Mouse (Mus musculus) embryonic facial prominence, embryonic 11.5 days (tissue): ENCODE measurements around the gene 2900026A02Rik. TPM values are rescaled to one million over a fixed set of nuclear protein-coding genes. Genes with fewer than 3 reads are reported as not detected.

ENCODE experiments used
- ATAC-seq: fragments of 200-750 bp; cut with Nextera tagmentation; replicated peaks from 2 replicates; pipeline ENCODE4 v1.8.0; 2017; ENCODE audit warnings: low read depth; ENCODE audit not compliant: insufficient number of reproducible peaks, low FRiP score, low TSS enrichment
- DNase-seq: peaks from one replicate; pipeline ENCODE4 v3.0.0-alpha.2; 2015; ENCODE audit warnings: low spot score
- H3K27ac ChIP-seq: fragments of 300-500 bp; sonication (generic); replicated peaks from 2 replicates; pipeline ENCODE4 v1.5.1; 2014; ENCODE audit warnings: mild to moderate bottlenecking, low read depth, low read length, control low read depth
- H3K27me3 ChIP-seq: fragments of 300-500 bp; sonication (generic); 2 replicates; pipeline ENCODE4 v1.6.1; 2014; ENCODE audit warnings: mild to moderate bottlenecking, low read length, moderate library complexity, mixed read lengths; ENCODE audit not compliant: control insufficient read depth, insufficient read depth
- H3K36me3 ChIP-seq: fragments of 300-500 bp; sonication (generic); replicated peaks from 2 replicates; pipeline ENCODE4 v1.6.1; 2014; ENCODE audit warnings: low read depth, mild to moderate bottlenecking, low read length, moderate library complexity, mixed read lengths; ENCODE audit not compliant: control insufficient read depth, insufficient read depth
- H3K4me1 ChIP-seq: fragments of 300-500 bp; sonication (generic); 2 replicates; pipeline ENCODE4 v1.6.1; 2014; ENCODE audit warnings: low read length, mixed read lengths; ENCODE audit not compliant: control insufficient read depth, insufficient read depth
- H3K4me2 ChIP-seq: fragments of 300-500 bp; sonication (generic); 2 replicates; pipeline ENCODE4 v1.6.1; 2014; ENCODE audit warnings: low read depth, mild to moderate bottlenecking, control low read depth, low read length, moderate library complexity
- H3K4me3 ChIP-seq: fragments of 300-500 bp; sonication (generic); 2 replicates; pipeline ENCODE4 v1.5.1; 2014; ENCODE audit warnings: low read depth, low read length, control low read depth
- H3K9ac ChIP-seq: fragments of 300-500 bp; sonication (generic); replicated peaks from 2 replicates; pipeline ENCODE4 v1.6.1; 2014; ENCODE audit warnings: mild to moderate bottlenecking, control low read depth, low read length
- H3K9me3 ChIP-seq: fragments of 300-500 bp; sonication (generic); replicated peaks from 2 replicates; pipeline ENCODE4 v1.6.1; 2016; ENCODE audit warnings: mild to moderate bottlenecking, low read length, inconsistent platforms, mixed read lengths; ENCODE audit not compliant: control insufficient read depth
- WGBS: fragments of 180-500 bp; shearing (Covaris S2); extraction: QIAGEN DNeasy Blood & Tissue Kit; methylation state at CpG from one replicate; pipeline ENCODE4 v1.1.7; 2014; 5-methylcytosine and 5-hydroxymethylcytosine counted together
- polyA plus RNA-seq: library from polyadenylated mRNA; unstranded; fragments of >200 nt; fragmentation: Nextera tagmentation; extraction: Ambion mirVana; gene quantifications from 2 replicates; pipeline ENCODE4 v1.2.1, GENCODE M21; 2014

The 2900026A02Rik gene
- polyA plus RNA-seq, 1 experiment from 2014 or later = 1.4 TPM

DNA sequence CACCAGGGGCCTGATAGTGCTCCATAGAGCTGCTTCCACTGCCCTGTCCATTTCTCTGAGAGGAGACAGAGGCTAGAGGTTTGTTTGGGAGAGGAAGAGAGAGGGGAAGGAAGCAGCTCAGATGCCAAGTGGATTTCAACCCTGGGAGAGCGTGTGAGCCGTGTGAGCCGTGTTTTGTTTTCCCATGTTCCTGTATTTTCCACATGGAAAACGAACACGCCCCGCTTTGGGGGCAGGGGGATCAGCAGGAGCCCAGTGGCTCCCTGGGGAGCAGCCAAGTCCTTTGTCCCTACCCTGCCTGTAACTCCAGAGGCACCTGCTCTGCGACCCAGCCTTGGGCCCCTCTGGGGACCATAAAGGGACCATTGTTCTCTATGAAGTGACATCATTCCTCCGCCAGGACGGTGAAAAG, 88.0 kb downstream of the 2900026A02Rik start:
- 23% methylated on average over 9 of the region's 9 CpGs for WGBS
- Histone ChIP-seq H3K4me2 (no peak overlapping the region), H3K27ac (peak overlapping the region; percentile 83), H3K9me3 (no peaks in the 10 kb centered on the region), H3K9ac (peak overlapping the region; percentile 5), H3K4me3 (no peak overlapping the region), H3K4me1 (no peaks in the 10 kb centered on the region; the same call in 1 of the 2 replicates), H3K27me3 (peaks cover 7% of the 10 kb centered on the region), H3K36me3 (no peaks in the 10 kb centered on the region)
- peak; percentile 66 for DNase-seq
- ATAC-seq = peak; percentile 51; the same call in 1 of the 2 replicates

- H3K36me3 ChIP-seq = no peaks in the 10 kb centered on the region
- no peak overlapping the region for H3K4me2 ChIP-seq
- no peaks in the 10 kb centered on the region for H3K9me3 ChIP-seq
- peaks cover 7% of the 10 kb centered on the region for H3K27me3 ChIP-seq
- peak overlapping the region; percentile 5 for H3K9ac ChIP-seq
- H3K4me3 ChIP-seq = no peak overlapping the region
- H3K4me1 ChIP-seq = no peaks in the 10 kb centered on the region; the same call in 1 of the 2 replicates
- H3K27ac ChIP-seq = peak overlapping the region; percentile 83
- no peak for DNase-seq
- 36% methylated on average over 13 of the region's 13 CpGs for WGBS
- no peak for ATAC-seq
These were observed 88.4 kb downstream of the 2900026A02Rik start for GRCm38 (mm10) chr5:113132635-113133041.

DNA sequence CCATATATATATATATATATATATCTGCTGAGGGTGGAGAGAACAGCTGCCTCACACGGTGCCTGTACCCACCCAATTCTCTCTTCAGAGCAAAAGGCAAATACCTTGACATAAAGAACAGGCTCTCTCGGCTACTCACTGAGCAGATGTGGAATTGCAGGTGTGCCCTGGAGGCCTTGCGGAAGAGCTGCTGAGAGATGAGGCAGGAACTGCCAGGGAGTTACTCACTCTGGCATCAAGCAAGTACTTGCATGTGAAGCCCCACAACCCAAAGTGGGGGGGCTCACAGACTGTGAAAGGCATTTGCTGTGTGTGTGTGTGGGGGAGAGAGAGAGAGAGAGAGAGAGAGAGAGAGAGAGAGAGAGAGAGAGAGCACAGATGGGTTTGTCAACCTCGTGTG, 92.6 kb downstream of the 2900026A02Rik start:
- H3K27ac ChIP-seq = no peak overlapping the region
- WGBS = 65% methylated on average over 4 of the region's 4 CpGs

GRCm38 (mm10) chr5:113126476-113126875, 94.6 kb downstream of the 2900026A02Rik start:
- Histone ChIP-seq H3K27ac (no peak overlapping the region), H3K4me1 (no peaks in the 10 kb centered on the region; the same call in 1 of the 2 replicates), H3K27me3 (no peaks in the 10 kb centered on the region), H3K9me3 (no peaks in the 10 kb centered on the region), H3K4me2 (no peak overlapping the region), H3K36me3 (no peaks in the 10 kb centered on the region), H3K9ac (no peak overlapping the region), H3K4me3 (no peak overlapping the region)
- ATAC-seq (no peak), DNase-seq (no peak)
- 90% methylated on average over 12 of the region's 12 CpGs for WGBS

More for the DNA sequence above, 92.6 kb downstream of the 2900026A02Rik start:
- no peak for DNase-seq
- Histone ChIP-seq H3K4me2 (no peak overlapping the region), H3K27me3 (no peaks in the 10 kb centered on the region), H3K36me3 (no peaks in the 10 kb centered on the region), H3K9me3 (no peaks in the 10 kb centered on the region), H3K4me1 (no peaks in the 10 kb centered on the region; the same call in 1 of the 2 replicates), H3K9ac (no peak overlapping the region), H3K4me3 (no peak overlapping the region)
- ATAC-seq = no peak

DNA sequence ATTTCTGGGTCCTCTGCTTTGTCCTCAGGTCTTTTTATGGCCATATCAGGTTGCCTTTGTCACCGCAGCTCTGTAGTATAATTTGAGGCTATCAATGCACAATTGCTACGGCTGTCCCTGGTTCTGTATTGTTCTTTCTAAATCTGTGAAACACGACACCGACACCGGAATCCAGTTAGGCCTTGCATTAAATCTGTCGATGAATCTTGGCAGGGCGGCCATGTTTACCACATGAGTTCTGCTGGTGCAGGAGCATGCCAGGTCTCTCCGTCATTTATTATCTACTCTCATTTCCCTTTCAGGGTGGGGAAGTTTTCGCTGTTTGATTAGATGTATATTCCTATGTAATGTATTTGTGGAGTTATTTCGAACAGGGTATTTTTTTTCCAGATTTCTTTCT, 97.3 kb downstream of the 2900026A02Rik start:
- H3K4me3 ChIP-seq = no peak overlapping the region
- H3K9me3 ChIP-seq = no peaks in the 10 kb centered on the region
- DNase-seq = no peak
- no peaks in the 10 kb centered on the region for H3K36me3 ChIP-seq
- H3K27me3 ChIP-seq = no peaks in the 10 kb centered on the region
- H3K27ac ChIP-seq = no peak overlapping the region
- ATAC-seq = no peak
- no peaks in the 10 kb centered on the region; the same call in 1 of the 2 replicates for H3K4me1 ChIP-seq
- WGBS = 76% methylated on average over 10 of the region's 10 CpGs
- H3K4me2 ChIP-seq = no peak overlapping the region
- H3K9ac ChIP-seq = no peak overlapping the region

DNA sequence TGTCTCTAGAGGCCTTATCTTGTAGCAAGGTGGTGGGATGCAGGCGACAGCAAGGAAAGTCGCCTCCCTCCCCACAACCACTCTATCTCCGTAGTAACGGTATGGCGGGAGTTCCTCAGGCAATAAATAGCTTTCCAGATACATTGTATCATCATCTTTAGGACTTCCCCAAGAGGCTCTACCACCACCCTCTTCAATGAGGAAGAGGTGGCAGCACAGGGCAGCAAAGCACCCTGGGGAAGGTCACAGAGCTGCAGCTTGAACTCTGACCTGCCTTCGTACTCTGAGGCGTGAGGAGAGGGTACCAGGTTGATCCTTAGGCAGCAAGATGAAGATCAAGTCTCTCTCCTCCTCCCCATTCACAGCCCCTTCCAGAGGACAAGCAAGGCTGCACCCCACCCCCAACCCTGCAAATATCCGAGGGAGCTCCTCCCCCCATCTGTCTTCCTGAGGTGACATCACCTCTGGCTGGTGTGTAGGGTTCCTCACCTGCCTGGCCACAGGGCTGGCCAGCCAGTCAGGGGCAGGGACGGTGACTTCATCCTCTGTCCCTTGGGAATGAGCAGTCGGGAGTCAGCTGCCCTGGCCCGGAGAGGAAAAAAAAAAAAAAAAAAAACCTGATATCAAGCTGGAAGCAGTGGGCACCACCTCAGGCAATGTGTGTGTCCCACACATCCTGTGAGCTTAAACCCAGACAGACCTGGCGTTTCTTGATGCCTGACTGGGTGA, 98.5 kb downstream of the 2900026A02Rik start:
- Histone ChIP-seq H3K27me3 (no peaks in the 10 kb centered on the region), H3K4me3 (no peak overlapping the region), H3K4me2 (no peak overlapping the region), H3K36me3 (no peaks in the 10 kb centered on the region), H3K9ac (no peak overlapping the region), H3K27ac (no peak overlapping the region), H3K9me3 (no peaks in the 10 kb centered on the region), H3K4me1 (no peaks in the 10 kb centered on the region; the same call in 1 of the 2 replicates)
- ATAC-seq (no peak), DNase-seq (no peak)
- 37% methylated on average over 12 of the region's 12 CpGs for WGBS

GRCm38 (mm10) chr5:113121591-113121875, 99.5 kb downstream of the 2900026A02Rik start:
- H3K4me1 ChIP-seq = no peaks in the 10 kb centered on the region; the same call in 1 of the 2 replicates
- H3K9ac ChIP-seq = no peak overlapping the region
- H3K4me3 ChIP-seq = no peak overlapping the region
- H3K9me3 ChIP-seq = no peaks in the 10 kb centered on the region
- no peaks in the 10 kb centered on the region for H3K36me3 ChIP-seq
- no peak overlapping the region for H3K4me2 ChIP-seq
- no peak for ATAC-seq
- H3K27me3 ChIP-seq = no peaks in the 10 kb centered on the region
- WGBS = 59% methylated on average over 6 of the region's 6 CpGs
- 0 out of 2 replicates have a peak overlapping the region, but pooled peaks have one; percentile 36 for H3K27ac ChIP-seq
- no peak for DNase-seq

- DNase-seq = no peak
- Histone ChIP-seq H3K27me3 (no peaks in the 10 kb centered on the region), H3K27ac (no peak overlapping the region), H3K4me1 (no peaks in the 10 kb centered on the region; the same call in 1 of the 2 replicates), H3K4me3 (no peak overlapping the region), H3K9me3 (no peaks in the 10 kb centered on the region), H3K36me3 (no peaks in the 10 kb centered on the region), H3K4me2 (no peak overlapping the region), H3K9ac (no peak overlapping the region)
- ATAC-seq = no peak
- 22% methylated on average over 15 of the region's 15 CpGs for WGBS
These were observed 100.1 kb downstream of the 2900026A02Rik start for GRCm38 (mm10) chr5:113120741-113121590.
